Mouse (Mus musculus): ENCODE measurements around the gene Gm4567.
"Not testable (repeated sequence)": the region's sequence is repeated elsewhere in the genome, so short reads cannot be mapped to it uniquely, and the experiment has no call there.

Gm4567 gene

DNA sequence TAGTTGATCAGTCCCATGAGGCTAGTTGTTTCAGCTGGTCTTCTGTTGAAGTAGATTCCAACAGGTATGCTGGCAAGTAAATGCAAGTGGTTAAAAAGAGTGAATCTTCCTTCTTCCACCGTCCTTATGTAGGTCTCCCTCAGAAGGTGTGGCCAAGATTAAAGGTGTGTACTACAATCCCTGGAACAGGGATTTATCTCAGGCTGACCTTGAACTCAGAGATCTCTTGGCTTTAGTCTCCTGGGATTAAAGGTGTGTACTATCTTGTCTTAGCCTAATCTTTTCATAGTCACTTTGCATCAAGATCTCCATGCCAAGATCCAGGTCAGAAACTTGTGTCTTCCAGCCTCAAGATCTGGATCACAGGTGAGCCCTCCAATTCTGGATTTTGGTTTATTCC, at the start of gene Gm4567:
TSS of gene Gm4567 (minus strand) at position 101 of the 400 bp plus-strand sequence.
- not testable (repeated sequence) for DNase-seq

DNA sequence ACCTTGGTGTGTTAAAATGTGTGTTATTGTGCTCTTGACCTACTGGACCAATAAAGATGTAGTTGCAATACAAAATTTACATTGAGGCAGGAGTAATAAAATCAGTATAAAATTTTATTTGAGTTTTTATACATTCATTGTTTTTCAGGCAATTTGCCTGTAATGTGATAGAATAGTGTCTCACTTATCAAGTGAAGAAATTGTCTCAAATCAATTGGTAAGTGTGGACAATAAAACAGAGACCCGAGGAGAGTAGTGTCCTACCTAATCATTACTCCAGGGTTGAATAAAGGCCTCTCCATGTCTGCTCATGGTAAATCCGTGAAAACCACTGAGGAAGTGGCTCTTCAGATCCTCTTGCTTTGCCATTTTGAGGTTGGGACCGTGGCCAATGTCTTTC, 41.9 kb upstream of the Gm4567 start, which contains the start of gene Vmn1r157:
TSS of gene Vmn1r157 (plus strand) at position 301 of the 400 bp plus-strand sequence.
- DNase-seq = not testable (repeated sequence)

DNA sequence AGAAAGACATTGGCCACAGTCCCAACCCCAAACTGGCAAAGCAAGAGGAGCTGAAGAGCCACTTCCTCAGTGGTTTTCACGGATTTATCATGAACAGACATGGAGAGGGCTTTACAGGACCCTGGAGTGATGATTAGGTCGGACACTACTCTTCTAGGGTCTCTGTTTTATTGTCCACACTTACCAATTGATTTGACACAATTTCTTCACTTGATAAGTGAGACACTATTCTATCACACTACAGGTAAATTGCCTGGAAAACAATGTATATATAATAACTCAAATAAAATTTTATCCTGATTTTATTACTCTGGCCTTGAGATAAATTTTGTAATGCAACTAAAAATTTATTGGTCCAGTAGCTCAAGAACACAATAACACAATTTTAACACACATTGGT, 27.3 kb downstream of the Gm4567 start, which contains the start of gene Gm8693:
TSS of gene Gm8693 (minus strand) at position 101 of the 400 bp plus-strand sequence.
- DNase-seq = not testable (repeated sequence)

All from kidney, postnatal 25 days (tissue).